Mouse (Mus musculus) liver, postnatal 0 days (tissue): ENCODE results near the gene Col19a1. TPM values are rescaled to one million over a fixed set of nuclear protein-coding genes. Genes with fewer than 3 reads are reported as not detected.

Experiments
- ATAC-seq: fragments of 200-750 bp; cut with Nextera tagmentation; 2 replicates; pipeline ENCODE4 v1.8.0; 2017; ENCODE audit warnings: mild to moderate bottlenecking, moderate library complexity
- DNase-seq: peaks from one replicate; pipeline ENCODE4 v3.0.0-alpha.2; 2016
- H3K27ac ChIP-seq: fragments of 300-500 bp; sonication (generic); 2 replicates; pipeline ENCODE4 v1.5.1; 2014; ENCODE audit warnings: antibody characterized with exemption, moderate library complexity, mild to moderate bottlenecking, low read depth
- H3K27me3 ChIP-seq: fragments of 300-500 bp; sonication (generic); 2 replicates; pipeline ENCODE4 v1.6.1; 2014; ENCODE audit warnings: low read length, control low read depth, mixed read lengths; ENCODE audit not compliant: insufficient read depth
- H3K36me3 ChIP-seq: fragments of 300-500 bp; sonication (generic); replicated peaks from 2 replicates; pipeline ENCODE4 v1.6.1; 2014; ENCODE audit warnings: mild to moderate bottlenecking, control low read depth, low read length, moderate library complexity, mixed read lengths; ENCODE audit not compliant: insufficient read depth
- H3K4me1 ChIP-seq: fragments of 300-500 bp; sonication (generic); 2 replicates; pipeline ENCODE4 v1.6.1; 2014; ENCODE audit warnings: antibody characterized with exemption, mild to moderate bottlenecking, control low read depth; ENCODE audit not compliant: insufficient read depth
- H3K4me2 ChIP-seq: fragments of 300-500 bp; sonication (generic); 2 replicates; pipeline ENCODE4 v1.6.1; 2014; ENCODE audit warnings: low read depth, mild to moderate bottlenecking, low read length, moderate library complexity, mixed read lengths
- H3K4me3 ChIP-seq: fragments of 300-500 bp; sonication (generic); 2 replicates; pipeline ENCODE4 v1.5.1; 2014; ENCODE audit warnings: low read depth, low read length
- H3K9ac ChIP-seq: fragments of 300-500 bp; sonication (generic); replicated peaks from 2 replicates; pipeline ENCODE4 v1.6.1; 2014; ENCODE audit warnings: mild to moderate bottlenecking, moderate library complexity
- H3K9me3 ChIP-seq: fragments of 300-500 bp; sonication (generic); 2 replicates; pipeline ENCODE4 v1.6.1; 2016; ENCODE audit warnings: mild to moderate bottlenecking, control low read depth, low read length, mixed read lengths
- CTCF ChIP-seq: sonication (generic); IDR thresholded peaks from 2 replicates; pipeline ENCODE4 v1.5.1; 2016; ENCODE audit warnings: antibody characterized with exemption, low read depth
- EP300 ChIP-seq: IDR thresholded peaks from 2 replicates; pipeline ENCODE4 v1.6.1; 2016; ENCODE audit warnings: antibody characterized with exemption, low read depth, mild to moderate bottlenecking
- WGBS: fragments of 180-500 bp; shearing (Covaris S2); extraction: QIAGEN DNeasy Blood & Tissue Kit; methylation state at CpG from one replicate; pipeline ENCODE4 v1.1.7; 2014; ENCODE audit not compliant: insufficient replicate concordance; 5-methylcytosine and 5-hydroxymethylcytosine counted together
- polyA plus RNA-seq: library from polyadenylated mRNA; unstranded; fragments of >200 nt; fragmentation: Nextera tagmentation; extraction: Ambion mirVana; gene quantifications from 2 replicates; pipeline ENCODE4 v1.2.1, GENCODE M21; 2015

Gene Col19a1
- polyA plus RNA-seq, 1 experiment from 2014 or later: not detected

DNA sequence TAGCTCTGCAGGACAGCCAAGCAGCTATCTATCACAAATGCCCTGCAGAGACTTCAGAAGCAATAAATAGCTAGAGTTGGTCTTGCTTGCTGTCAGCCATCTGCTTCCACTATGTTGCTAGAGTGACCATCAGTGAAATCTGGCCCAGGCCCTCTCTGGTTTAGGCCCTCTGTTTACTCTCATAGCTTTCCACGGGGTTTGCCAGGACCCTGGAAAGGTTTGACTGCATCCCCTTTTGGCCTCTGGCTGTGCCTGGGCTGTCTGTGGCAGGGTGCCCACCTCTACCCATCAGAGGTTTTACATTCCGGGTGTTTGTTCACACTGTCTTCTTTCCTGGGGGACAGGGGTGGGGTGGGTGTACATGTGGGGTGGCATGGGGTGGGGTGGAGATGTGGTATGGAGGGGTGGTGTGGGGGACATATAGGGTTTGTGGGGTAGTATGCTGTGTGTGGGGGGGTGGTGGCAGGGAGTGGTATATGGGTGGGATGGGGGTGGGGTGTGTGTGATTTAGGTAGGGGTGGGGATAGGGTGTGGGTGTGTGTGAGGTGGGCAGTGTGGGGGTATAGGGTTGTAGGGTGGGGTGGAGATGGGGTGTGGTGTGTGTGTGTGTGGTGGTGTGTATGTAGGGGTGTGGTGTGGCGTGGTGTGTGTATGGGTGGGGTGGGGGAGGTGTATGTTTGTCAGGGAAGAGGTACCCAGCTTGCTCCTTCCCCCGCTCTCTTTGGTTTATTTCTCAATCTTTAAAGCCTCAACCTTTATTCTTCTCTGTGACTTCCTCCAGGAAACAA is 214.6 kb downstream of the Col19a1 start:
- Histone ChIP-seq H3K4me2 (no peak overlapping the region), H3K4me3 (no peak overlapping the region), H3K9me3 (no peaks in the 10 kb centered on the region), H3K36me3 (no peaks in the 10 kb centered on the region), H3K27ac (no peak overlapping the region), H3K4me1 (no peaks in the 10 kb centered on the region), H3K9ac (no peak overlapping the region), H3K27me3 (no peaks in the 10 kb centered on the region)
- ATAC-seq: no peak
- TF ChIP-seq CTCF: no peak
- TF ChIP-seq EP300: no peak
- WGBS: 66% methylated on average over 4 of the region's 4 CpGs
- no peak for DNase-seq

GRCm38 (mm10) chr1:24367570-24368517 is 219.4 kb downstream of the Col19a1 start:
- no peak overlapping the region for H3K4me3 ChIP-seq
- H3K27ac ChIP-seq: no peak overlapping the region
- no peak for TF ChIP-seq EP300
- TF ChIP-seq CTCF: peak; percentile 54
- H3K4me1 ChIP-seq: no peaks in the 10 kb centered on the region
- no peak for ATAC-seq
- no peak overlapping the region for H3K4me2 ChIP-seq
- H3K9me3 ChIP-seq: no peaks in the 10 kb centered on the region
- no peak for DNase-seq
- no peaks in the 10 kb centered on the region for H3K27me3 ChIP-seq
- H3K9ac ChIP-seq: no peak overlapping the region
- no peaks in the 10 kb centered on the region for H3K36me3 ChIP-seq
- WGBS: 49% methylated on average over 19 of the region's 19 CpGs

DNA sequence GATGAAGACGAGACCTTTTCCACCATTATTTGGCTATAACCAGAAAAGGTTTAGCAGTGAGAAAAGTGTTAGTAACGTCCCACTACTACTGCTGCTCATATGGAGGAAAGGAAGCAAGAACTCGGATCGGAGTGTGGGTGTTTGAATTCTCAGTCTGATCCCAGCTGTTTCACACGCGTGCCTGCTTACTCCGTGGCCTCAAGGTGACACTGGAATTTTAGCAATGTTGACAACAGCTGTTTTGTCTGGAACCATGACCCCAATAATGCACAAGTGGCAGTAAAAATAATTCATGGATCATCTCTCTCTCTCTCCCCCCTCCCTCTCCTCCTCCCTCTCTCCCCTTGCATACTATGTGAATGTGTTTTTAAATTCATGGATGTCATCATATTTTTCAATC is 222.5 kb downstream of the Col19a1 start:
- Histone ChIP-seq H3K27ac (no peak overlapping the region), H3K4me1 (no peaks in the 10 kb centered on the region), H3K9me3 (no peaks in the 10 kb centered on the region), H3K27me3 (no peaks in the 10 kb centered on the region), H3K4me3 (no peak overlapping the region), H3K36me3 (no peaks in the 10 kb centered on the region), H3K9ac (no peak overlapping the region), H3K4me2 (no peak overlapping the region)
- TF ChIP-seq CTCF (no peak), EP300 (no peak)
- no peak for DNase-seq
- ATAC-seq: no peak
- 76% methylated on average over 7 of the region's 7 CpGs for WGBS

DNA sequence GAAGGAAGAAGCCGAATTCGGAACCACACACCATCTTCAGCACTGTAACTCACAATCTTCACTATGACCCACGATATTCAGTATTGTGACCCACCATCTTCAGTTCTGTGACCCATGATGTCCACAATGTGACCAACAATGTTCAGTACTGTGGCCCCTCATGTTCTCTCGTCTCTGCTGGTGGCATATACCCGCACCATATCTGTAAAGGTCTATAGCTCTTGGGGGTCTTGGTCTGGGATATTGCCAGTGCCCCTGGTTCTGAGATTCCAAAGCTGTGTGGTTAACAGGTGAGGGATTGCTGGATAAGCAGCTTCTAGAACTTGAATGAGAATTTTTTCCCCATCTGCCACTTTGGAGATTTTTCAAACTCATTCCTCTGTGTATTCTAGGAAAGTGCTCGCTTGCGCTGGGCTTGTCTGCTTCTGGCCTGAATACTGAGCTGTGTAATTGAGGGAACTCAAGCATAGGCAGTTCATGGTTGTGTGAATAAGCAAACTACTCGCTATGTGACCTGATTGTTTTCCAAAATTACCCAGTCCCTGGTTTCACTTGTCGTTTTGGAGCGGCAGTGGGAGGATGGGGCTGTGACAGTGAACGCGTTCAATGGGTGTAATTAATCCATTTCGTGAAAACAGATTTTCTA is 225.2 kb downstream of the Col19a1 start:
- no peaks in the 10 kb centered on the region for H3K4me1 ChIP-seq
- ATAC-seq (no peak), DNase-seq (no peak)
- H3K36me3 ChIP-seq: no peaks in the 10 kb centered on the region
- no peak overlapping the region for H3K27ac ChIP-seq
- 80% methylated on average over 13 of the region's 13 CpGs for WGBS
- TF ChIP-seq EP300 (no peak), CTCF (no peak)
- H3K27me3 ChIP-seq: no peaks in the 10 kb centered on the region
- H3K9me3 ChIP-seq: no peaks in the 10 kb centered on the region
- no peak overlapping the region for H3K9ac ChIP-seq
- H3K4me3 ChIP-seq: no peak overlapping the region
- no peak overlapping the region for H3K4me2 ChIP-seq

DNA sequence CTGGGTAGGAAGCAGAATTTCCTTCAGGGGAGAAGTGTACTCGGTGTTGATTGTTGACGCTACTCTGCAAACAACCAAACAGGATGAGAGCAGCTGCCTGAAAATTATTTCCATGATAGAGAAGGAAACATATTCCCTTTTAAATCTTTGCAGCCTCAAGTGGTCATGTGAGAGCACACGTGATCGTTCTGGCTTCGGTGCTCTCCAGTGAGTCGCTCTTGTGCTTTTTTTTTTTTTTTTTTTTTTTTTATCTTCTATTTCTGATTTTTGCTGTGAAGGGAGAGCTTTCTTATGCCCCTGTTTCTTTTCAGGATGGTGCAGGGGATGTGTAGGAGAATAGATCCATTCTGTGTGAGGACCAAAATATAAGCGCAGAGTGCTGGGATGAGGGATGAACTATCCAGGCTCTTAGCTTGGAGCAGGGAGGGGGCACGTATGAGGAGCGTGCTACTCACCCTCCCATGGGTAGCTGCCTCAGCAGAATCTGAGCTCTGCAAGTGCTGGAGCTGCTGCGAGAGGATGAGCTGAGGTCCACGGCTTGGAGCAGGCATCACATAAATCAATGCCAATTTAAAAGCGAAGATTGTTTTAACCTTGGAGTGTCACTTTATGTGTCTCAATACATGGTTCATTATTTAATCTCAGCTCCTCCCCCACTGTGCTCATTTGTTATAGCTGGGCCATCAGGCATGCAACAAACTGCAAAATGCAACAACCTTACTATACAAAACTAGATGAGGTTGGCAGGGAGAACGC is 237.6 kb downstream of the Col19a1 start:
- H3K4me3 ChIP-seq: no peak overlapping the region
- ATAC-seq (no peak), DNase-seq (no peak)
- H3K4me1 ChIP-seq: no peaks in the 10 kb centered on the region
- H3K27me3 ChIP-seq: no peaks in the 10 kb centered on the region
- no peaks in the 10 kb centered on the region for H3K36me3 ChIP-seq
- H3K4me2 ChIP-seq: no peak overlapping the region
- WGBS: 77% methylated on average over 13 of the region's 13 CpGs
- TF ChIP-seq EP300 (no peak), CTCF (no peak)
- H3K27ac ChIP-seq: no peak overlapping the region
- H3K9me3 ChIP-seq: no peaks in the 10 kb centered on the region
- H3K9ac ChIP-seq: no peak overlapping the region
